In genomic region chr10:7932958-7933357, GRCm38 (mm10) we compare ENCODE assay signal across 22 mouse cellular contexts.
"Had no signal": no experiment of that assay in that cellular context is flagged by ENCODE, and none has a peak within 500 bp of the region (broad histone marks: within the 10 kb centered on the region; RNA-seq: fewer than 3 reads in every experiment).

No protein-coding gene starts in this region.

- H3K4me1 ChIP-seq: hindbrain, embryonic 10.5 days; hindbrain, embryonic 12.5 days; limb, embryonic 15.5 days had no signal

- H3K4me3 ChIP-seq: heart, adult 2 months; hindbrain, embryonic 10.5 days; hindbrain, embryonic 12.5 days; kidney, embryonic 15.5 days; limb, embryonic 13.5 days; limb, embryonic 15.5 days had no signal

- H3K27me3 ChIP-seq: hindbrain, embryonic 12.5 days; kidney, embryonic 15.5 days; limb, embryonic 13.5 days; limb, embryonic 15.5 days had no signal

- H3K27ac ChIP-seq: heart, adult 2 months; hindbrain, embryonic 10.5 days; hindbrain, embryonic 12.5 days; hindbrain, embryonic 14.5 days; kidney, embryonic 15.5 days; kidney, postnatal 0 days; limb, embryonic 13.5 days; limb, embryonic 15.5 days; liver, embryonic 14.5 days had no signal

- H3K4me2 ChIP-seq: heart, embryonic 11.5 days; hindbrain, embryonic 12.5 days; hindbrain, embryonic 14.5 days; kidney, embryonic 15.5 days; limb, embryonic 13.5 days; limb, embryonic 15.5 days had no signal

- H3K36me3 ChIP-seq: hindbrain, embryonic 12.5 days; limb, embryonic 13.5 days; limb, embryonic 15.5 days had no signal

- DNase-seq: gastrocnemius, postnatal 14 days; gastrocnemius, postnatal 36 days; heart, adult 11 months; heart, adult 2 months; heart, postnatal 10 days; heart, postnatal 4 days; kidney, adult 11 months; kidney, adult 8-10 months; layer of hippocampus, adult 9-11 months; layer of hippocampus, postnatal 36 days; left cerebral cortex, postnatal 4 days had no signal

- ATAC-seq: hindbrain, embryonic 16.5 days; intestine, embryonic 16.5 days had no signal

- H3K9me3 ChIP-seq: hindbrain, embryonic 10.5 days; hindbrain, embryonic 12.5 days; kidney, embryonic 15.5 days; limb, embryonic 13.5 days; limb, embryonic 15.5 days had no signal

- H3K9ac ChIP-seq: hindbrain, embryonic 12.5 days; hindbrain, embryonic 14.5 days; kidney, embryonic 15.5 days; limb, embryonic 13.5 days; limb, embryonic 15.5 days; liver, embryonic 14.5 days had no signal
